ENCODE assay signal across 16 mouse cellular contexts in genomic region chr9:44401081-44401480, GRCm38 (mm10). TPM values are rescaled to one million over a fixed set of nuclear protein-coding genes. Genes with fewer than 3 reads are reported as not detected.
DNase-seq lines count a peak whose midpoint lies in the region; ATAC-seq and TF ChIP-seq lines count a peak whose summit lies in the region.
"Had no signal": no experiment of that assay in that cellular context is flagged by ENCODE, and none has a peak within 500 bp of the region (broad histone marks: within the 10 kb centered on the region; RNA-seq: fewer than 3 reads in every experiment).

No protein-coding gene starts in this region.

- intact Hi-C loops in left cerebral cortex, postnatal 36 days (cut with DNase I): no loop called here

- DNase-seq in gastrocnemius, postnatal 25 days: peak; percentile 46
- DNase-seq in gastrocnemius, postnatal 10 days: no peak
- no peak for DNase-seq in midbrain, postnatal 0 days (ENCODE audit: low spot score)
- no peak for DNase-seq in midbrain, embryonic 11.5 days (ENCODE audit: low spot score, missing footprints)
- DNase-seq in kidney, adult 9 months: peak; percentile 94
- DNase-seq in left cerebral cortex, postnatal 36 days (ENCODE audit: low spot score in 2 of 2): no peak
- DNase-seq in ovary, postnatal 36 days (ENCODE audit: low spot score): no peak
- DNase-seq in lung, postnatal 36 days: no peak
- DNase-seq: adrenal gland, adult 8-10 months; cerebellum, adult 18-20 months; forebrain, postnatal 0 days; left cerebral cortex, postnatal 4 days; thymus, postnatal 4 days had no signal

- no peak overlapping the region for H3K4me2 ChIP-seq in midbrain, postnatal 0 days (ENCODE audit: low read depth, low read length, poor library complexity, severe bottlenecking)
- no peak overlapping the region for H3K4me2 ChIP-seq in midbrain, embryonic 11.5 days
- H3K4me2 ChIP-seq: midbrain, embryonic 12.5 days; stomach, embryonic 15.5 days had no signal

- ATAC-seq in midbrain, postnatal 0 days (ENCODE audit: low FRiP score): no peak
- ATAC-seq in midbrain, embryonic 11.5 days (ENCODE audit: low FRiP score): no peak
- ATAC-seq: CD4-positive, CD25-positive, alpha-beta regulatory T cell, adult 4 months; forebrain, postnatal 0 days had no signal

- H3K36me3 ChIP-seq in midbrain, postnatal 0 days (ENCODE audit: insufficient read depth, low read length): peaks cover 48% of the 10 kb centered on the region
- peaks cover 11% of the 10 kb centered on the region for H3K36me3 ChIP-seq in midbrain, embryonic 11.5 days (ENCODE audit: control insufficient read depth, insufficient read depth, low read length)

- no peak for TF ChIP-seq CTCF in midbrain, postnatal 0 days (IDR thresholded peaks at IDR 0.05)

- WGBS in midbrain, postnatal 0 days: 94% methylated on average over 4 of the region's 4 CpGs
- WGBS in midbrain, embryonic 11.5 days: 89% methylated on average over 4 of the region's 4 CpGs

- H3K9ac ChIP-seq in midbrain, postnatal 0 days (replicated peaks; ENCODE audit: low read length, poor library complexity, severe bottlenecking): 0 out of 2 replicates have a peak overlapping the region, but pooled peaks have one; percentile 13
- no peak overlapping the region for H3K9ac ChIP-seq in midbrain, embryonic 11.5 days (ENCODE audit: low read length)
- H3K9ac ChIP-seq: forebrain, postnatal 0 days; midbrain, embryonic 12.5 days; stomach, embryonic 15.5 days had no signal

- no peak overlapping the region for H3K27ac ChIP-seq in midbrain, postnatal 0 days (ENCODE audit: low read depth, low read length)
- H3K27ac ChIP-seq in midbrain, embryonic 11.5 days (ENCODE audit: low read depth, low read length): no peak overlapping the region
- H3K27ac ChIP-seq: midbrain, embryonic 12.5 days; stomach, embryonic 15.5 days had no signal

- no peak overlapping the region for H3K4me3 ChIP-seq in midbrain, postnatal 0 days (ENCODE audit: low read depth, low read length)
- no peak overlapping the region for H3K4me3 ChIP-seq in midbrain, embryonic 11.5 days (ENCODE audit: low read depth, low read length)
- H3K4me3 ChIP-seq: midbrain, embryonic 12.5 days; stomach, embryonic 15.5 days had no signal

- H3K9me3 ChIP-seq in midbrain, postnatal 0 days (ENCODE audit: low read length): no peaks in the 10 kb centered on the region
- no peaks in the 10 kb centered on the region for H3K9me3 ChIP-seq in midbrain, embryonic 11.5 days (ENCODE audit: control insufficient read depth, low read length)
- H3K9me3 ChIP-seq: midbrain, embryonic 12.5 days; stomach, embryonic 15.5 days had no signal

- no peaks in the 10 kb centered on the region for H3K27me3 ChIP-seq in midbrain, postnatal 0 days (ENCODE audit: insufficient read depth, low read length)
- H3K27me3 ChIP-seq in midbrain, embryonic 11.5 days (ENCODE audit: control insufficient read depth, insufficient read depth, low read length): no peaks in the 10 kb centered on the region
- H3K27me3 ChIP-seq: stomach, embryonic 15.5 days had no signal

- H3K4me1 ChIP-seq in midbrain, postnatal 0 days (ENCODE audit: insufficient read depth, low read length): peaks cover 5% of the 10 kb centered on the region; the same call in 1 of the 2 replicates
- H3K4me1 ChIP-seq in midbrain, embryonic 11.5 days (ENCODE audit: control insufficient read depth, insufficient read depth, low read length): peaks cover 11% of the 10 kb centered on the region
- H3K4me1 ChIP-seq: stomach, embryonic 15.5 days had no signal

RNA-seq across cellular contexts. Expression of gene Slc37a4, which starts 4.4 kb away (rescaled TPM):
- total RNA-seq in gastrocnemius, postnatal 25 days (2021): 100 to 1,000 TPM; 117 to 142 TPM
- 100 to 1,000 TPM; 120 to 138 TPM for total RNA-seq in gastrocnemius, postnatal 10 days (2021)
- 70.7 and 99.6 TPM in 2 replicates for total RNA-seq in midbrain, postnatal 0 days (2014; rRNA removed)
- polyA plus RNA-seq in midbrain, postnatal 0 days (2015; fragmentation: Nextera tagmentation; extraction: Ambion mirVana): 35.9 and 42.2 TPM in 2 replicates
- 20.8 and 21.1 TPM in 2 replicates for polyA plus RNA-seq in midbrain, embryonic 11.5 days (2014; fragmentation: Nextera tagmentation; extraction: Ambion mirVana)
- 10 to 100 TPM; 27.6 to 33.4 TPM for total RNA-seq in left cerebral cortex, postnatal 36 days (2021)

RNA-seq across cellular contexts. Expression of gene Rps25, which starts 5.9 kb away (rescaled TPM):
- total RNA-seq in gastrocnemius, postnatal 25 days (2021): 100 to 1,000 TPM; 631 to 665 TPM
- total RNA-seq in gastrocnemius, postnatal 10 days (2021): 1,000 to 10,000 TPM; 1,287 to 1,346 TPM
- 298 and 395 TPM in 2 replicates for total RNA-seq in midbrain, postnatal 0 days (2014; rRNA removed)
- 1,596 and 1,621 TPM in 2 replicates for polyA plus RNA-seq in midbrain, postnatal 0 days (2015; fragmentation: Nextera tagmentation; extraction: Ambion mirVana)
- 1,710 and 1,826 TPM in 2 replicates for polyA plus RNA-seq in midbrain, embryonic 11.5 days (2014; fragmentation: Nextera tagmentation; extraction: Ambion mirVana)
- 100 to 1,000 TPM; 631 to 695 TPM for total RNA-seq in left cerebral cortex, postnatal 36 days (2021)

RNA-seq across cellular contexts. Expression of gene Trappc4, which starts 6.3 kb away (rescaled TPM):
- 10 to 100 TPM; 13.8 to 17.5 TPM for total RNA-seq in gastrocnemius, postnatal 25 days (2021)
- 10 to 100 TPM; 28.2 to 35.3 TPM for total RNA-seq in gastrocnemius, postnatal 10 days (2021)
- 149 and 166 TPM in 2 replicates for total RNA-seq in midbrain, postnatal 0 days (2014; rRNA removed)
- polyA plus RNA-seq in midbrain, postnatal 0 days (2015; fragmentation: Nextera tagmentation; extraction: Ambion mirVana): 326 and 327 TPM in 2 replicates
- 225 and 239 TPM in 2 replicates for polyA plus RNA-seq in midbrain, embryonic 11.5 days (2014; fragmentation: Nextera tagmentation; extraction: Ambion mirVana)
- total RNA-seq in left cerebral cortex, postnatal 36 days (2021): 10 to 100 TPM; 67.0 to 69.5 TPM

RNA-seq across cellular contexts. Expression of gene Ccdc84, which starts 17.3 kb away (rescaled TPM):
- 1 to 10 TPM; 3.9 to 5.8 TPM for total RNA-seq in gastrocnemius, postnatal 25 days (2021)
- 10 to 100 TPM in 1 of 2 experiments, 1 to 10 TPM in 1; 5.9 to 10.2 TPM for total RNA-seq in gastrocnemius, postnatal 10 days (2021)
- 20.0 and 23.2 TPM in 2 replicates for total RNA-seq in midbrain, postnatal 0 days (2014; rRNA removed)
- 30.2 and 36.1 TPM in 2 replicates for polyA plus RNA-seq in midbrain, postnatal 0 days (2015; fragmentation: Nextera tagmentation; extraction: Ambion mirVana)
- 24.2 and 31.9 TPM in 2 replicates for polyA plus RNA-seq in midbrain, embryonic 11.5 days (2014; fragmentation: Nextera tagmentation; extraction: Ambion mirVana)
- total RNA-seq in left cerebral cortex, postnatal 36 days (2021): 10 to 100 TPM; 17.6 to 20.7 TPM

RNA-seq across cellular contexts. Expression of gene Hyou1, which starts 21.8 kb away (rescaled TPM):
- total RNA-seq in gastrocnemius, postnatal 25 days (2021): 10 to 100 TPM; 28.0 to 31.3 TPM
- 10 to 100 TPM; 27.0 to 36.3 TPM for total RNA-seq in gastrocnemius, postnatal 10 days (2021)
- total RNA-seq in midbrain, postnatal 0 days (2014; rRNA removed): 64.7 and 78.8 TPM in 2 replicates
- polyA plus RNA-seq in midbrain, postnatal 0 days (2015; fragmentation: Nextera tagmentation; extraction: Ambion mirVana): 16.9 and 18.5 TPM in 2 replicates
- polyA plus RNA-seq in midbrain, embryonic 11.5 days (2014; fragmentation: Nextera tagmentation; extraction: Ambion mirVana): 28.1 and 30.1 TPM in 2 replicates
- 100 to 1,000 TPM; 113 to 146 TPM for total RNA-seq in left cerebral cortex, postnatal 36 days (2021)

Comparison
In these comparisons a context has a peak if more than half of its experiments do, and no peak if none do; other contexts are left out.
1. DNase-seq: peak in gastrocnemius, postnatal 25 days (single experiment) and kidney, adult 9 months (single experiment); none in gastrocnemius, postnatal 10 days (single experiment), midbrain, postnatal 0 days (single experiment), midbrain, embryonic 11.5 days (single experiment), left cerebral cortex, postnatal 36 days (0 of 2), ovary, postnatal 36 days (single experiment) and lung, postnatal 36 days (single experiment).